Mouse (Mus musculus) neutrophil, adult 5-6 weeks (primary cell): Measurements from ENCODE around the gene Cd69. TPM values are rescaled to one million over a fixed set of nuclear protein-coding genes. Genes with fewer than 3 reads are reported as not detected.

Experiments
- ATAC-seq: fragments of 151-379, 151-347 bp; 2 replicates; pipeline ENCODE4 v1.8.0; 2017; ENCODE audit warnings: mild to moderate bottlenecking, moderate TSS enrichment; ENCODE audit not compliant: insufficient number of reproducible peaks, poor library complexity, low FRiP score, severe bottlenecking; ENCODE audit errors: extremely low read depth
- total RNA-seq: library from RNA; stranded (forward); fragments of 200-1000 nt; gene quantifications from 2 replicates; pipeline ENCODE4 v1.2.3, GENCODE M21; 2017

The Cd69 gene
- total RNA-seq, 1 experiment from 2014 or later = 306 TPM

- no peak for ATAC-seq
Observed at GRCm38 (mm10) chr6:129232005-129232841, 43.0 kb downstream of the Cd69 start.

GRCm38 (mm10) chr6:129229774-129230578 lies 45.3 kb downstream of the Cd69 start:
- no peak for ATAC-seq

GRCm38 (mm10) chr6:129228935-129229773 lies 46.1 kb downstream of the Cd69 start:
- no peak for ATAC-seq

- no peak for ATAC-seq
Observed at GRCm38 (mm10) chr6:129225078-129225477, 50.2 kb downstream of the Cd69 start.

- ATAC-seq = no peak
Observed at GRCm38 (mm10) chr6:129224090-129224489, 51.1 kb downstream of the Cd69 start.

- no peak for ATAC-seq
Observed at GRCm38 (mm10) chr6:129223611-129224010, 51.6 kb downstream of the Cd69 start.

GRCm38 (mm10) chr6:129222188-129222800 lies 52.9 kb downstream of the Cd69 start:
- ATAC-seq = no peak

GRCm38 (mm10) chr6:129221053-129221452 lies 54.2 kb downstream of the Cd69 start:
- no peak for ATAC-seq

GRCm38 (mm10) chr6:129219897-129220517 lies 55.2 kb downstream of the Cd69 start:
- ATAC-seq = no peak

GRCm38 (mm10) chr6:129218191-129218696 lies 57.0 kb downstream of the Cd69 start:
- ATAC-seq = no peak

Other genes starting within 250 kb of the Cd69 start
- 0.86 and 1.2 TPM in 2 replicates for gene Klrb1f, start 229.5 kb downstream of the Cd69 start, total RNA-seq
- 0.23 and 0.25 TPM in 2 replicates for gene Clec2e, start 174.5 kb downstream of the Cd69 start, total RNA-seq
- gene Clec2d, start 94.8 kb downstream of the Cd69 start, total RNA-seq = 513 and 543 TPM in 2 replicates
- gene 4922502D21Rik, start 56.4 kb upstream of the Cd69 start, total RNA-seq = 0.37 TPM in 1 of 2 replicates, not detected in the other
- 59.1 and 63.0 TPM in 2 replicates for gene Clec12a, start 67.3 kb upstream of the Cd69 start, total RNA-seq
- 1.2 and 1.7 TPM in 2 replicates for gene Clec12b, start 110.4 kb upstream of the Cd69 start, total RNA-seq
- 32.7 and 39.8 TPM in 2 replicates for gene Clec1b, start 121.9 kb upstream of the Cd69 start, total RNA-seq
- 4.3 and 5.4 TPM in 2 replicates for gene Clec9a, start 133.4 kb upstream of the Cd69 start, total RNA-seq
- gene Clec1a, start 176.6 kb upstream of the Cd69 start, total RNA-seq = 3.6 and 4.3 TPM in 2 replicates
- gene Olr1, start 231.7 kb upstream of the Cd69 start, total RNA-seq = 0.49 and 2.2 TPM in 2 replicates
- gene Tmem52b, start 237.1 kb upstream of the Cd69 start, total RNA-seq = 1.5 TPM in 1 of 2 replicates, not detected in the other